Mouse (Mus musculus): ENCODE results near the gene Lrrc4. TPM values are rescaled to one million over a fixed set of nuclear protein-coding genes. Genes with fewer than 3 reads are reported as not detected.
A peak's percentile ranks its signal among the peaks of the same experiment; 100 is the strongest.

Lrrc4 gene
- polyA plus RNA-seq, 3 experiments from 2014 or later, result 0.20 to 0.31 TPM; not detected in 1

DNA sequence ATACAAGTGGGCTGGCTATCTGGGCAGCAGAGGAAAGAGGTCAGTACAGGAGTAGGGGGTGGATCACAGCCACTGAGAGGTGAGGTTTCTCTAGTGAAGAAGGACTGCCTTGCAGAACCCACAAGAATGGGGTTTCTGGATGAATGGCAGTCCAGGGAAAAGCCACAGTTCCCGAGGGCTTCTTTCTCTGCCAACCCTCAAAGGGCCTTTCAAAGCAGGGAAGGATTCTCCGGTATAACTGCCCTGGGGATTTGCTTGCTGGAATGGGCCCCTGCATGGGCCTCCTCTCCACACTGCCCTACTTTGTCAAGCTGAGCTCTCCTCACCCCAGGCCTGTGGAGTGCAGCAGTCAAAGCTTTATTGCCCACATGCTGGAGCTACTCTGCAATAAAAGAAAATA, 22.1 kb upstream of the Lrrc4 start:
- ATAC-seq, result no peak

DNA sequence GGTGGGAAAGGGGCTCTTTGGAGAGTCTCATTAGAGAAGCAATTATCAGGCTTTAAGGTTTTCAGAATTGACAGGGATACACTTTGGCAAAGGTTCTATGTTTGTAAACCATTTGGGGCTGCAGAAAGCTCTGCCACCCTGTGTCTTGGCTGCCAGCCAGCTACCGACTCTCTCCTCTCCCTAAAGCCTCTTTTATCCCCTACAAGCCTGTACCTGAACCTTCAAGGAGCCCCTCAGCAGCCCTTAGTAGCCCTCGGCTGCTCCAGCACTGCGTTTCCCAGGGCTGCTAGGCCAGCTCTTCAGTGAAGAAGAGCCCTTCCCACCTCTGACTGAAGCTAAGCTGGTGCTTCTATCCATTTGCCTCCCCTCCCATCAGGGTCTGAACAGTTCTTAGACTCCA, 21.6 kb upstream of the Lrrc4 start:
- ATAC-seq, result no peak

DNA sequence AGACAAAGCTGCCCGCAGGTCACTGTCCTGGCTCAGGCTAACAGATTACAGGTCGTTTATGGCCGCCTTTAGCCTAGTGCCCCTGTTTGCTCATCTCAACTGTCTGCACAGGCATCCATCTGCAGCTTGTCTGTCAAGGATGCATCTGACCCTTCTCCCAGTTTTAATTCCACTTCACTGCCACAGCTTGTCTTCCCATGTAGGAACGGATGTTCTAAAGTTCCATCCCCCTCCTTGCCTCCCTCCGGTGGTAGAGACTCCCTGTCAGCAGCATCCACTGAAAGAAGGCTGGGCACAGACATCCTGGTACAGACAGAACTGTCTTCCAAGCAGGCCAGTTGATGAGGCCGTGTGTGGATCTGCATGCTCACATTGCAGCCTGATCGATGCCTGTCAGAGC, 20.8 kb upstream of the Lrrc4 start:
- no peak for ATAC-seq

DNA sequence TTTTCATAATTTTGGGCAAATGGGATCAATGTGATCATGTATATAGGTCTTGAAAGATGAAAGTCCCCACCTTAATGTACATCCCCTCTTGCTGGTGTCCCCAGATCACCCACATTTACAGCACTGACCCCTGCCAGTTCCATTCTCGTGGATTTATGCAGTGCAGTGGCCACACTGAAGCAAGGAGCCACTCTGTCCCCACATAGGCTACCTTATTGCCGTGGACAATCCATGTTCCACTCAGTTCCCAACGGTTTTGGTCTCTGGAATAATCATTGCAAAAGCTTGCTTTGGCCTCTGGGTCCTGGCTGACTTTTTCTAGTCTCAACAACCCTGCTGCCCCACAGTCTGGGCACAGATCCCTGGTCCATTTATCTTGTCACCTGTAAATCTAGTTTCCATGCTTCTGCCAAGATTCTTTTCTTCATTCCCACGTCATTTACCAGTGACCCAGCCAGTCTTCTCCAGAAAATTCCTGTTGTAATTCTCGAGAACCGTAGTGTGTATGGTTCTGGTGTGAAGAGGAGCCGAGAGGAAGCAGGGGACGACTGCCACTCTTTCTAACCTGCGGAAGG, 18.9 kb upstream of the Lrrc4 start:
- no peak for ATAC-seq

DNA sequence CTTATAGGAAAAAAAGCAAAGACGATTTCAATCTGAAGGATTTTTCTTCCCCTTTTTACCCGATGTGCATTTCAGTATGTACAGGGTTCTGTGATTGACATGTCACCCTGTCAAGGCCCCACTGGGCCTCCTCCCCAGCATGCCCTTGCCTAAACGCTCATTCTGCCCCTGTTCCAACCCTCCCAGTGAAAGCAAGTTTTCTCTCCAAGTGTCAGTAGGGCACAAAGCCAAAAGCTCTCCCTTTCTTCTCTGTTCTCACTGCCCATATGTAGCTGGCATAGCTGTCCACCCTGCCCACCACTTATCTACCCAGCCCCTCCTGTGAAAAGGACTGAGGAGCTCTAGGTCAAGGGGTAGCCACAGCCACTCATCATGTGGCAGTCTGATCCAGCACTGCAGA, 17.8 kb upstream of the Lrrc4 start:
- no peak for ATAC-seq

DNA sequence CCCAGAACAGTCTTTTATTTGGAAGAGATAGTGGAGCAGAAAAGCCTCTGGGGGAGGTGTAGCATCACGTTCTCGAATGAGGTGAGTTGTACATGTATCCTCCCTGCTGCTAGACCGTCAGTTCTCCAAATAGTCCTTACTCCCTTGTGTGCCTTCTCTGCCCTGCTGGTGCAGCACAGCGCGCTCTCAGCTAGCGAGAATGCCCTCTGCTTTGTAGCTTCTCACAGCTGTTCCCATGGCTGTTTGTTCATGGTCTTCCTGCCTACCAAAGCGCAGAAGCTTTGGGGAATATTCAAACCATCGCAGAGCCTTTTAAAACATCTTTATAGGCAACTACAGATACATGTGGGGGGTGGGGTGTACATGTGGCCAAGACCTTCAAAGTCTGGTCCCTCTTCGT, 17.3 kb upstream of the Lrrc4 start:
- no peak for ATAC-seq

DNA sequence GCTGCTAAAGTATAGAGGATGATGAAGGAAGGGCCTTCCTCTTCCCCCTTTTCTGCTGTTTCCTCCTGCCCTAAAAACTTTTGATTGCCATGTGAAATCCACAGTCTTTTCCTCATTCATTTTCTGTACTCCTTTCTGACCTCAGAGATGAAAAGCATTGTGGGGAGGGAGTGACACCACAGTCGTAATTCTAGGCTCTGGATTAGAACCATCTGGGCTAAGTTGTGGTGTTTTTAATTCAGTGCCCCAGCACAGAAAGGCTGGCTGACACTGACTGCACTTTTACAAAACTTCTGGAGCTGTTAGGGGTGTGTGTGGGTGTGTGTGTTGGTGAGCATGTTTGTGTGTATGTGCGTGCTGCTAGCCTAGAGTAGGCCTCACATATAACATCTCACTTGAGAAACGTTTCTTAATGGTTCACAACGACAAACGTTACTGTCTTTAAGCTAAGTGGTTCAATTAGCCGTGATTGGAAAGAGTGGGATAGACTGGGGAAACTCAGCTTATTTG, 16.8 kb upstream of the Lrrc4 start:
- ATAC-seq, result no peak

DNA sequence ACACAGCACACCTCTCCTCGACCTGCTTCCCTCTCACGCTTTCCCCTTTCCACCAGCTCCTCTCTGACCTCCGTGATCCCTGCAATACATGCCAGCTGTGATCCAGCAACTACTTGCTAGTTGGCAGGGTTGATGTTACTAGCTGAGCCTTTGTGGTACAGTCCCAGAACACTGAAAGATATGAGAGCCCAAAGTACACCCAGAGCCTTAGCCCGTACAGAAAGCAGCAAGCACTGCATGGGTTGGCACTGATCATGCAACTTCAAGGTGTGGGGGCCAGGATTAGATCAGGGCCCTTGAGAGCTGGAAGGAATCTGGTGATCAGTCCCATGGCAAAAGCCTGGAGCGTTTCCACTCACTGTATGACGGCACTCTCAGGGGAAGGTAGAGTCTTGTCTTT, 16.1 kb upstream of the Lrrc4 start:
- no peak for ATAC-seq

DNA sequence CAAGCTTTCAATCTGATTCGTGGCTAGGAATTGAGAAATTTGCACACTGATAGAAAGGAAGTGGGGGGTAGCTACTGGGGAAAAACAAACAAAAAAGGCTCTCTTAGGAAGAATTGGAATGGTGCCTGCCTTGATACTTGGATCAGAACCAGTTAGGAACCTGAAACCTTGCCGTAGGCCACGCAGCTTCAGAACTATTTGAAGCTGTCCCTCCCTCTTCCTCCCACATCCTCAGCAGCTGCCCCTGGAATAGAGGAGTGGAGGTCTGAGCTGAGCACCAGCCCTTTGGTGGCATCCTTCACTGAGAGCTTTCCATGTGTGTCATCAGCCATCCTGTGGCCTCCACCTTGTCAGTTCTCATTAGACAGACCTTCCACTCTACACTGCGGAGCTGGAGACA, 14.1 kb upstream of the Lrrc4 start:
- ATAC-seq, result no peak

DNA sequence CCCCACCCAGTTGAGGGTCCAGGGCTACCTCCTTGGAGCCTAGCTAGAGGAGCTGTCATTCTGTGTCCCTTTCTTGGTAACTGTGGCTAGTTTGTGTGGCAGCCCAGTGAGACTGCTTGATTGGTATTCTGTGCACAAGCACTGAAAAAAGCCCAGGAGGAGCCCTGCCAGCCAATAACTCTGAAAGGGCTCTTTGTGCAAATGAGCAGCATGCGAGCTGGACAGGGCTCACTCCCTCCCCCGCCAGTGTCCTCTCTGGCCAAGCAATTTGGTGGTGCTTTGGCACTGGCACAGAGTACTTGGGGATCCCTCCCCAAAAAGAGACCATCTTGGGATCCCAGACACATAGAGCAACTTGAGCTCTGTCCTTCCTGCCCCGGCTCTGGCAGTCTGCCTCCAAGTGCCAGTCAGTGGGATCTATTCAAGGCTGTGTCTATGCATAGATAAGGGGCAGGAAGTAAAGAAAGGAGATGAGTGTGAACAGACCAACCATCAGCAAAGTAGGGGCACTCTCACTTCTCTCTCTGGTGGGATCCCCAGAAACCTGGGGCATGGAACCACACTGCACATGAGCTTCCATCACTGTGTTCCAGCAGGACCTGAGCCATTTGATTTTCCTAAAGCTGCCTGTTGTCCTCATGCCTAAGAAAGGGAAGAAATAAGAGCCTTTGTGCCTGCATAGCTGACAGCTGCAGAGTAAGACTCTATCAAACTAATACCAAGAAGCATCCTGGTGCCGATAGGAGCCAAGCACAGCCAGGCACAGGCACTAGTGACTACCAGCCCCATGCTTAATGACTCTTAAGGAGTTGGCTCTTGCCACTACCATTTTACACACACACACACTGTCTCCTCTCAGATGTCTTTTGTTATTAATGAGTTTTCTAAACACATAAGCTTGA, 11.1 kb upstream of the Lrrc4 start:
- ATAC-seq, result no peak

DNA sequence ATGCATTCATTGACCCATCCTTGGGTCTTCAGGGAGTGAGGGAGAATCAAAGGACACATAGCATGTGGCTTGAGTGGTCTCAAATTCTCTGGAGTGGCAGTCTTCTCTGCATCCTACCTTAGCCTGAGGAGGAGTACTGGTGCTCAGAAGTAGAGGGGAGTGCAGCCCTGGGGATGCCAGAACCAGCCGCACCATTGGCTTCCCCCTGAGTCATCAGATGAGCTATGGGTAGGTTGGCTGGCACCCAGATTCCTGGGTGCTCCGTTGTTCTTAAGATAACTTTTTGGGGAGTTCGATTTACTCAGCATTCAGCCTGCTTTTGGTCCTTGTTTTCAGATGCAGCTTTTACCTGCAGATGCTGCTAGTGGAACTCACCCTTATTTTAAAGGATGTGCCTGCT, 10.0 kb upstream of the Lrrc4 start:
- ATAC-seq, result no peak

DNA sequence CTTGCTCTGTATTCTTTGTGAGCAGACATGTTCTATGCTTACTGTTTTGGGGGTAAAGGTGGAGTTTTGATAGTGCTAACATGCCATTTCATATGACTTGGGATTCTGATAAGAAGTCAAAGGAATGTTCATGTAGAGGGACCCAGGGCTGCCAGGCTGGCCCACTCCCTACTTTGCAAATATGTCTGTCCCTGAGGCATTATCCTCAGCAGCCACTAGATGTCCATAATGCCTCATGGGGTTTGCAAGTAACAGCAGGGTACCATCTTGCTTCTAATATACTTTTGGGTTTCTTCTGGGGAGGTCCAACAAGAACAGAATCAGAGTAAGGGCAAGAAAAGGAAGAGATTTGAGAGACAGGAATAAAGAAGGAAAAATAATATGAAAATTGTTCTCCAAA, 5.1 kb upstream of the Lrrc4 start:
- no peak for ATAC-seq

DNA sequence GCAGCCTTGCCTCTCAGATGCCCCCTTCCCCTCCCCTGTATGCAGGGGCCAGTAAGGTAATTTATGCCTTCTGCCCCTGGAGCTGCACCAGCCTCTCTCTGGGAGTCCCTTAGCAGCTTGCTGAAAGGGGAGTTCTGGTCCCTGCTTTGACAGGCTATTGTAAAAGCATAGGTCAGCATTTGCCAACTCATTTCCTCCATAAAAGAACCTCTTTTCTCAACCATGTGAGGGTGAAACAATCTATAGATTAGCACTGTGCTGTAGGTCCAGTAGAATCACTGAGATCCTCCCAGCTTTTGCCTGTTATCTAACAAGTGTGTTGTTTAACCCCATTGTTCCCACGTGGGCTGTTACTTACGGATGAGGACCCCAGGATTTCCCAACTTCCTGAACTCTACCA, 2.5 kb upstream of the Lrrc4 start:
- ATAC-seq, result no peak

DNA sequence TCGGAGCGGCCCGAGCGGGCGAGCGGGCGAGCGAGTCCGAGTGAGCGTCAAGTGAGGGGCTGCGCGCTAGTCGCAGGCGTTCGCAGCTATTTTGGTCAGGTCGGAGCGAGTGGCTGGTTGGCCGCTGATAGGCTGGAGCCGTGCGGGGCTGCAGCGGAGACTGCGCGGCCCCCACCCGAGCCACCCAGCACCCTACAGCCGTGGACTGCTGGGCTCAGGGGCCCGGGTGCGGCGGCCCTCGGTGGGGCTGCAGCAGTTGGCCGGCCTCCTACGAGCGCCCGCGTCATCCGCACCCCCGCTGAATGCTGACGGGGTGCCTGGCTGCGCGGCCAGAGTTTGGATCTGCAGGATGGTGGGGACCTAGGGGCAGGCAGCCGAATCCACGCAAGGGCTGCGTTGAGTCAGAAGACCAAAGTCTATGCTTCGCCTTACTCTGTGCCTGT, 1.9 kb upstream of the Lrrc4 start:
- no peak for ATAC-seq

DNA sequence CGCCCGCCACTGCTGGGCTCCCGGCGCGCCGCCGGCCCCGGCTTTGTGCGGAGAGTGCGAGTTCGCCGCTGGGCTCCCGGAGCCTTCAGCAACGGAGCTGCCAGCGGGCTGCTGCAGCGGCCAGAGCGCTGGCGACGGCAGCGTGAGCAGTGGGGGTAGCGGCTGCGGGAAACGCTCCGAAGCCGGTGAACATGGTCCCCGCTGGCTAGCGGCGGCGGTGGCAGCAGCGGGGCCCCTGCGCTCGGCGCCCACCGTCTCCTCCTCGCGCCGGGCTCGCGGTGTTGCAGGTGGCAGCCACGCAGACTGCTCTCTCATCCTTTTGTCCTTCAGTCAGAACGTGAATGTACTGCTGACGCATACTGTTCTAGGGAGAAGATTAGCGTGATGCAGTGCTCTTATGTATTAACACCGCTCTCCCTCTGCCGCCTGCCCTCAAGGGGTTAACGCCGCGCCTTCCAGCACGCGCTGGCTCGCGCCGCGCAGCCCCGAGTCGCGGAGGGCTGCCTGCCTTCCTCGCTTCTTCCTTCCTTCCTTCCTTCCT, 1.3 kb upstream of the Lrrc4 start:
- peak; percentile 28 for ATAC-seq

DNA sequence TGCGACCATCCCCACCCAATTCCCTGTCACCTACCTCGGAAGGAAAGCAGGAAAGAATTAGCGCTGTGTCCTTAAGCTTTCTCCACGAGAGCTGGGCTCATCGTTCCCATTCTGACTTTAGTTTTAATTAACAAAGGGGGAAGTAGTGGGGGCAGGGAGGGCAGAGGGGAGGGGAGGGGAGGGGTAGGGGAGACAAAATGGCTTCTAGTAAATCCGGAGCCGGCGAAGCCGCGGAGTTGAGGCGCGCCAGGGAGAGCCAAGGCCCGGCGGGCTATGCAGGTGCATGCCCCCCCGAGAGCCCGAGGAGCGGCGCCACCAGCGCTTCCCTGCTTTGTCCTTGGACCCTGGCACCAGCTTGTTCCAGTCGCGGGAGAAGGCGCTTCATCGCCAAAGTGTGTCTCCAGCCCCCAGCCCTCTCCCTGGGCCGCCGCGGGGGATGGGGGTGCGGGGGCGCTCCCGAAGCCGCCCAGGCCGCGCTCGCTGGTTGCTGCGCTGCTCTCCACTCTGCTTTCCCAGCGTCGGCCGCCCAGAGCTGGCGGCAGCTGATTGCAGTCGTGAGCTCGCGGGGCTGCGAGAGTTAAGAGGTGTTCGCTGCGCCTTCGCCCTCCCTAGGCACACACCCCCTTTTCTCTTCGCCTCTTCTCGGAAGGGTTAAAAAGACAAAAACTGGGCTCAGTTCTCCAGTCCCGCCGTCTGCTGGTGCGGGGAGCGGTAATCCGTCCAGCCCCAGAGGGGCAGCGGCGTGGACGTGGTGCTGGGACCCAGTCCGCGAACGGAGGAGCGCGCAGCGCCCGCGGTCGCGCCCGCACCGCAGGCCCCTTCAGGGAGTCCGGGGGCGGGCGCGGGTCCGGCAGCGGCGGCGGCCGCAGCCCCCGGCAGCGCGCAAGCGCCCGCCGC, 555 bp upstream of the Lrrc4 start:
- ATAC-seq, result no peak

DNA sequence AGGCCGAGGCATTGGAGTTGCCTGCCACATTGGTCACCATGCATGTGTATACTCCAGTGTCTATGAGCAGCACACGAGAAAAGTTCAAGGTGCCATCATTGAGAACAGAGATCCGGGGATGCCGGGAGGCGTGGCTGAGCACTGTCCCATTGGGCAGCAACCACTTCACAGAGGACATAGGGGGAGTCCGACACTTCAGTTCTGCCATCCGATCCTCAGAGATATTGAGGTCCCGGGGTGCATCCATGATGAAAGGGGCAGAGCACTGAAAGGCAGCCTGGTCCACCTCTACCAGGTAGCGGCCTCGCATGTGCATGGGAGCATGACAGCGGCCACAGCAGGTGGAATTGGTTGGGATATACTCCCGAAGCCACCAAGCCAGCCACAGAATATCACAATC, 1.2 kb downstream of the Lrrc4 start:
- no peak for ATAC-seq

DNA sequence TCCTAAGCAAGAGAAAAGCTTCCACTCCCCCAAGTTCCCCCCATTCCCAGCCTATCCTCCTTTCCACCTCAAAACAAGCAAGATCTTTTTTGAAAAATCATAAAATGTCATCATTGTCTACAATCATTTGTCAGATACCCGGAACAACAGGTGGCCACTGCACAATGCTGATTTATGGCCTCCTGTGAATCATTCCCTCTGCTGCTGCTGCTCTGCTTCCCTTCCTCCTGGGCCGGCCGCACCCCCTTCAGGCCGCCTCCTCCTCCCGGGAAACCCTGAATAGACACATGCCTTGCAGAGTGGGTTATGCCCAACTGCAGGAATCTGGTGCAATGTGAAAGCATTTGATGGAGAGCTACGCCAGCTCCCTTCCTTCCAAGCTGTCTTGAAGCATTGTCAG, 3.0 kb downstream of the Lrrc4 start:
- ATAC-seq, result no peak

DNA sequence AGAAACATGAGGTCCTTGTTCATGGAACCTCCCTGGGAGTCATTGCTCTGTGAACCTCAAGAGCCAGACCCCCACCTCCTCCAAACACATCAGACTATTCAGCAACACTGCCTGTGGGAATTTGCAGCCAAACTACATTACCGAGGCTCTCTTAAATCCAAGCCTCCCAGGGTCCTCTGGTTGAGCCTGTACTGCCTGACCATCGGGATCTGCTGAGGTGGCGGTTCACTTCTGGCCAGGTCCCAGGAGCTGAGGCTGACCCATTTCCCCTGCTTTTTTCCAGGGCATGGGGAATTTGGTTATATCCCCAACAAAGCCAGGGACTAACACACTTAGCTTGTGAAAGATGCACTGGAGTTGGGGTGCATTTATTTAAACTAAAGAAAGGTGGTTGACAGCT, 4.0 kb downstream of the Lrrc4 start:
- no peak for ATAC-seq

DNA sequence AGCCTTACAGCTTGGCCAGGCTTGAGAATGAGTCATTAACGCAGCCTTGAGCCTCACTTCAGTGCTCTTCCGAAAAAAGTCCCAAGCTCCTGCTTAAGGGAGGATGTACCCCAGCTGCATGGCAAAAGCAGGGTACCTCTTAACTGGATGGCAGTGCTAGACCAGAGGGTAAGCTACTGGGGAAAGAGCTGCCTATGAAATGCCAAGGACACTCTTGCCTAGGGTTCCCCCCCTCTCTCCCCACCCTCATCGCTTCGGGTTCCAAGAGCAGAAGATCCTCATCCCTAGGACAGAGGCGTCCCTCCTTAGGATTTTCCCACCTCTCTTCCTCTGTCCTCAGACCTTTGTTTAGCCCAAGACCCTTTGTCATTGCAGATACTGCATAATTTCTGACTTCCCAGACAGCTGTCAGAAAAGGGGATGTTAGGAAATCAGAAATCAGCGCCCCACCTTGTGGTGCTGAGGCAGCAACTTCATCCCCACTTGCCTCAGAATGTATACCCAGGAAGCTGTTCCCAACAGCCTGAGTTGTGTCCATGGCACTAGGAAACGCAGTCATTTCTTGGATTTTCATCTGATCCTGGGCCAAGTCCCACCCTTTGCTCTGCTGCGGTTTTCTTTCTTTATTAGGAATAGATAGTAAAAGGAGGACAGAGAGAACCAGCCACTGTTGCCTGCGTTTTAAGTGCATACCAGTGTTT, 4.7 kb downstream of the Lrrc4 start:
- no peak for ATAC-seq

DNA sequence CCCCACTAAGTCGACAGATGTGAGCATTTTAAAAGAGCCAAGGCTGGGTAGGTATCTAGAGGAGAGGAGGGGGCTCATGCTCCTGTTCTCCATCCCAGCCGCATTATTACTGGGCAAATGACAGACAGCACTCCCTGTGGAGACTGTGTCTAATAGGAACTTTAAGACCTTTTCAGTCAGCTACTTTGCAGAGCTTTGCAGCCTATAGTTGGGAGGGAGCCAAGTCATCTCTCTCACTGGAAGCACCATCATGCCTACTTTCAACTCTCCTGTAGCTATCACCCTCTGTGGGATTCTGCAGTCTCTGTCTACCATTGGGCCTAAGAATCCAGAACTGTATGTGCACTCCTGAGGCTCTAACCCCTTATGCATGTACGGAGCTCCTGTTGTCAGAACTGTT, 5.7 kb downstream of the Lrrc4 start:
- no peak for ATAC-seq

DNA sequence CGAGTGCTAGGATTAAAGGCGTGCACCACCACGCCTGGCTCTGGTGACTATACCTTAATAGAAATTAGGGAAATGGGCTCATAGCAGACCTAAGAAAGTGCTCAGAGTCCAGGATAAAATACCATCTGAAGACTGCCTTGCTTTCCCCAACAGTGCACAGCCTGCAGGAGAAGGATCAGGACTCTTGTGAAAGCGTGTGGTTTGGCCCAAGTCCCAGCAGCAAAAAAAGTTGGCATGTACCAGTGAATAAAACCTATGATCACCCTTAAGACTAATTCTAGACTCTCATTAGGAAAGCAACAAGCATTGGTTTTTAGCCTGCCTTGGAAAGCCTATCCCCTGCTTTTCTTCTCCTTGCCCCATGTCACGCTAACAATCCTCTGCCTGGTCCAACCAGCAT, 7.7 kb downstream of the Lrrc4 start:
- no peak for ATAC-seq

Measured in inflammation-experienced regulatory T-cells, adult 6 months (primary cell).